Mouse (Mus musculus) intestine, embryonic 16.5 days (tissue): Measurements from ENCODE around the gene Mlx. TPM values are rescaled to one million over a fixed set of nuclear protein-coding genes. Genes with fewer than 3 reads are reported as not detected.

Experiments used
- ATAC-seq: fragments of 200-750 bp; cut with Nextera tagmentation; 2 replicates; pipeline ENCODE4 v1.8.0; 2017; ENCODE audit warnings: moderate TSS enrichment, moderate library complexity
- H3K27ac ChIP-seq: fragments of 300-500 bp; sonication (generic); 2 replicates; pipeline ENCODE4 v1.5.1; 2014; ENCODE audit warnings: mild to moderate bottlenecking, low read length
- H3K27me3 ChIP-seq: fragments of 300-500 bp; sonication (generic); replicated peaks from 2 replicates; pipeline ENCODE4 v1.6.1; 2014; ENCODE audit warnings: low read length, control low read depth, mixed read lengths; ENCODE audit not compliant: control insufficient read depth, insufficient read depth
- H3K36me3 ChIP-seq: fragments of 300-500 bp; sonication (generic); 2 replicates; pipeline ENCODE4 v1.6.1; 2014; ENCODE audit warnings: low read length, control low read depth; ENCODE audit not compliant: control insufficient read depth, insufficient read depth
- H3K4me1 ChIP-seq: fragments of 300-500 bp; sonication (generic); 2 replicates; pipeline ENCODE4 v1.6.1; 2014; ENCODE audit warnings: low read length, control low read depth, mixed read lengths; ENCODE audit not compliant: control insufficient read depth, insufficient read depth
- H3K4me2 ChIP-seq: fragments of 300-500 bp; sonication (generic); 2 replicates; pipeline ENCODE4 v1.6.1; 2014; ENCODE audit warnings: low read depth, low read length, control low read depth
- H3K4me3 ChIP-seq: fragments of 300-500 bp; sonication (generic); 2 replicates; pipeline ENCODE4 v1.5.1; 2014; ENCODE audit warnings: mild to moderate bottlenecking, low read length
- H3K9ac ChIP-seq: fragments of 300-500 bp; sonication (generic); 2 replicates; pipeline ENCODE4 v1.6.1; 2014; ENCODE audit warnings: low read depth, low read length
- H3K9me3 ChIP-seq: fragments of 300-500 bp; sonication (generic); 2 replicates; pipeline ENCODE4 v1.6.1; 2016; ENCODE audit warnings: low read length, control low read depth; ENCODE audit not compliant: control insufficient read depth
- WGBS: fragments of 180-500 bp; shearing (Covaris S2); extraction: QIAGEN DNeasy Blood & Tissue Kit; methylation state at CpG from one replicate; pipeline ENCODE4 v1.1.7; 2014; 5-methylcytosine and 5-hydroxymethylcytosine counted together
- polyA plus RNA-seq: library from polyadenylated mRNA; unstranded; fragments of >200 nt; fragmentation: Nextera tagmentation; extraction: Ambion mirVana; gene quantifications from 2 replicates; pipeline ENCODE4 v1.2.1, GENCODE M21; 2015

The Mlx gene
- polyA plus RNA-seq, 1 experiment from 2014 or later = 78.6 TPM

DNA sequence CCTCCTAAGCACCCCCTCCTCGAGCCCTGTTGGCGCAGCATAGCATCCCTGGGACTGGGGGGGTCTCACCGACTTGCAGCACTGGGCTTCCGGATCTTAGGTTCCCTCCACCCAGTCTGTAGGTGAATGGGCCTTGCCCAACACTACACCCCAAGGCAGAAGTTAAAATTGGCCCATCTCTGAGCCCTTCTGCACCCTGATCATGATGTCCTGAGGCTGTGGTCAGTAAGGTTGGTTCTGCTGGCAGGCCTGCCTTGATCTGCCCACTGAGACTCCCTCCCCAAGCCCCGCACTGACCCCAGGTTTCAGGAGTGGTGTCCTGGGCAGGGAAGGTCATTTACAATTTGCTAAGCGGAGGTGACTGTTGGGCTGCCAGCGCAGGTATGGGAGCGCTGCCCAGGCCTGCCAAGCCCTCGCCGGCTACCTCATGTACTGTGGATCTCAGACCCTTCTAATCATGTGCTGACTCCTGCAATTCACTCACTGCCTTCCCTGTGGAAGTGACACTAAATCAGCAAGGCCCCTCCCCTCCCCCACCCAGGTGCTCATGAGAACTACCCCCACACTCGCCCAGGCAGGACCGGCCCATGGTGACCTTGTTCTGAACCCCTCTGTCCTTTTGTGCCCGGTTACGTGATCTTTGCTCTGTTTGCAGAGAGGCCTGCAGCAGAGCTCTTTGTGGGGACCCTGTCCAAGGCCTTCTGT lies 24.0 kb upstream of the Mlx start:
- ATAC-seq = peak; percentile 49; the same call in 1 of the 2 replicates
- no peaks in the 10 kb centered on the region for H3K9me3 ChIP-seq
- peaks cover 69% of the 10 kb centered on the region for H3K4me1 ChIP-seq
- no peak overlapping the region for H3K4me3 ChIP-seq
- 57% methylated on average over 14 of the region's 14 CpGs for WGBS
- peak overlapping the region; percentile 61 for H3K9ac ChIP-seq
- H3K4me2 ChIP-seq = 0 out of 2 replicates have a peak overlapping the region, but pooled peaks have one; percentile 0
- no peaks in the 10 kb centered on the region for H3K27me3 ChIP-seq
- peak overlapping the region; percentile 99 for H3K27ac ChIP-seq
- no peaks in the 10 kb centered on the region for H3K36me3 ChIP-seq

DNA sequence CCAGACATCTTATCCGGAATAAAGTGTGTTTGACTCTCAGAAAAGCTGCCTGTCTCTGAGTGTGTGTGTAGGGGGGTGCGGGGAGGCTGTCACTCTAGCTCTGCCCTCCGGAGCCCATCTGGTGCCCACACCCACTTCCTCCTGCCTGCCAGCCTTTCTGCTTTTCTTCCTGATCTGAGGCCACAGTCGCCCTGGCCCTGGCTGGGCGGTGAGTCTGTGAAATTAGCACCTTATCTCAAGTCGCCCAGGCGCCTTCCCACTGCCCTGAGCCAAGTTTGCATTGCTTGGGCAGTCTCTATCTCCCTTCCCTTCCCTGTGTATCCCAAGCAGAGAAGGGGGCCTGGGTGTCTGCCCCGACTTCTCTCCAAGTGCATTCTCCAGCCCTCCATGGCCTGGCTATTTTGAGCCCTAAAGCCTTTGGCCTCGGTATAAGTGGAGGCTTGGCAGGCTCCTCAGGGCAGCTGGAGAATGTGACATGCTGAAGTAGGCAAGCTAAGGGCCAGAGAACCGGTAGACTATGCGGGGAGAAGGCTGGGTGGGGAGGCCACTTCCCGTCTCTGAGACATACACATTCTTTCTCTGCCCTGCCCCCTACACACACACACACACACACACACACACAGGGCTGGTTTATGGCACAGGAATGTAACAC lies 23.3 kb upstream of the Mlx start:
- peak overlapping the region; percentile 29; the same call in 1 of the 2 replicates for H3K4me2 ChIP-seq
- no peak overlapping the region for H3K4me3 ChIP-seq
- H3K9ac ChIP-seq = peak overlapping the region; percentile 61
- no peaks in the 10 kb centered on the region for H3K36me3 ChIP-seq
- H3K27me3 ChIP-seq = no peaks in the 10 kb centered on the region
- 17% methylated on average over 12 of the region's 12 CpGs for WGBS
- ATAC-seq = peak; percentile 81
- peaks cover 62% of the 10 kb centered on the region for H3K4me1 ChIP-seq
- H3K27ac ChIP-seq = peak overlapping the region; percentile 99
- no peaks in the 10 kb centered on the region for H3K9me3 ChIP-seq

DNA sequence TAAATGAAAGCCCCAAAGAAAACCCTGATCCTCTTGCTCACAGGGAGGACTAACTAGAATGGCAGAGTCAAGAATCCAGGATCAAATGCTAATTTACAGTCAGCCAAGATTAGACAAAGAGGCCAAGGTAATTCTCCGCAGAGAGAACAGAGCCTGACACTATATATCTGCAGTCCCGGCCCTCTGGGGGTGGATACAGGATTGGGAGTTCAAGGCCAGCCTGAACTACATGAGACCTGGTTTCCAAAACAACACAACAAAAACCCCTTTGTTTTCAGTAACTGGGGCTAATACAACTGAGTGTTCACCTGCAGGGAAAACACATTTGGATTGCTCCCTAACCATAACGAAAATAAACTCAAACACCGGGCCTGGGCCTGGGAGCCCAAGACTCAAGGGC lies 22.6 kb upstream of the Mlx start:
- no peaks in the 10 kb centered on the region for H3K9me3 ChIP-seq
- no peaks in the 10 kb centered on the region for H3K27me3 ChIP-seq
- peak overlapping the region; percentile 99 for H3K27ac ChIP-seq
- WGBS = 67% methylated on average over 4 of the region's 4 CpGs
- no peak overlapping the region for H3K4me2 ChIP-seq
- no peaks in the 10 kb centered on the region for H3K36me3 ChIP-seq
- H3K4me3 ChIP-seq = no peak overlapping the region
- ATAC-seq = no peak
- H3K4me1 ChIP-seq = peaks cover 56% of the 10 kb centered on the region
- H3K9ac ChIP-seq = no peak overlapping the region

DNA sequence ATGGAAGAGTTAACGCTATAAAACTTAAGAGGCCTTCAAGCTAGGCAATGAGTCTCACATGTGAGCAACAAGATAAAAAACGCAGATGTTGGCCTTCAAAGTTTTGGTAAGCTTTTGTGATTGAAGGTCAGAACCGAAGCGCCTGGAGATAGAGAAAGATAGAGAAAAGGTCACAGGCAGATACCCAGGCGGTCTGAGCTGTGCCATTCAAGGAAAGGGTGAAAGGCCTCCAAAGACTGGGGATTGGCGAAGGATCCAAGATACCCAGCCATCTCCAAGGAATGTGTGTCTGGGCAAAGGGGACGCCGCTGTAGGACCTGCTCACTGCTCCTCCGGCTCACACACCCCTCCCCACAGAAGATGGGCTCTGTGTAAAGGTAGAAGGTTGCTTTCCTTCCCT lies 22.1 kb upstream of the Mlx start:
- WGBS = 90% methylated on average over 9 of the region's 9 CpGs
- H3K4me1 ChIP-seq = peaks cover 51% of the 10 kb centered on the region

DNA sequence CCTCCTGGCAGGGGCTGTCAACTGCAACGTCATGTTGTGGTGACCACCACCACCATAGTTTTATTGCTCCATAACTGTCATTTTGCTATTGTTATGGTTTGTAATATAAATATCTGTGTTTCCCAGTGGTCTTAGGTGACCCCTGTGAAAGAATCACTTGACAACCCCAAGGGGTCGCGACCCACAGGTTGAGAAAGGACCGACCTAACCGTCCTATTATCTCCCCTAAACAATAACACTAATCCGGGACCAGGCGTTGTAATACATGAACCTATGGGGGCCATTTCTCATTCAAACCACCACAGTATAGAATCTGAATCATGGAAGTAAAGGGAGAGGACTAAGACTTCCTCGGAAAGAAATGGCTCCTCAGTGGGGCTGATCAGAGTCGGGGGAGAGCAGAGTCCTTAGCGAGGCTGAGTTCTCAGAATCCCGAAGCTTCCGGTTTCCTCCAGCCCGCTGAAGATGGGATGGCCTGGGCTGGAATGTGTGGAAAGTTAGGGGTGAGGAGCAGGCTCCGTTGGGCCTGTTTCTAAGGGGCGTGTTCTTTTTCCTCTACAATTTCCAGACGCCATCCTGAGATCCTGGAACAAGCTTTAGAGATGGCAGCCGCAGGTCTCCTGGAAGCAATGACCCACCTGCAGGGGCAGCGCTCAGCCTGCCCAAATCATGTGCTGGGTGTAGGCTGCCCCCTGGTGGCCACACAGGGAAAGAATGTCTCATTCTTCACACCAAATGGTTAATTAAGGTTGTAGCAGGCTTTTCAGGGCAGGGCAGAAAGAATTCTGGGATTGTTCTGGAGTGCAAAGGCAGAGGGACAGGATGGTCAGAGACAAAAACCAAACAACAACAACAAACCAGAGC lies 20.3 kb upstream of the Mlx start:
- no peaks in the 10 kb centered on the region for H3K27me3 ChIP-seq
- H3K4me1 ChIP-seq = peaks cover 40% of the 10 kb centered on the region
- peak overlapping the region; percentile 34; the same call in 1 of the 2 replicates for H3K27ac ChIP-seq
- H3K9me3 ChIP-seq = no peaks in the 10 kb centered on the region
- peak overlapping the region; percentile 44 for H3K9ac ChIP-seq
- WGBS = 17% methylated on average over 18 of the region's 18 CpGs
- H3K36me3 ChIP-seq = no peaks in the 10 kb centered on the region
- peak overlapping the region; percentile 35 for H3K4me3 ChIP-seq
- peak; percentile 9; the same call in 1 of the 2 replicates for ATAC-seq
- peak overlapping the region; percentile 50 for H3K4me2 ChIP-seq

More for the DNA sequence above, 22.1 kb upstream of the Mlx start:
- Histone ChIP-seq H3K9me3 (no peaks in the 10 kb centered on the region), H3K36me3 (no peaks in the 10 kb centered on the region), H3K27me3 (no peaks in the 10 kb centered on the region), H3K27ac (peak overlapping the region; percentile 99; the same call in 1 of the 2 replicates), H3K4me2 (no peak overlapping the region), H3K9ac (no peak overlapping the region), H3K4me3 (no peak overlapping the region)
- no peak for ATAC-seq

DNA sequence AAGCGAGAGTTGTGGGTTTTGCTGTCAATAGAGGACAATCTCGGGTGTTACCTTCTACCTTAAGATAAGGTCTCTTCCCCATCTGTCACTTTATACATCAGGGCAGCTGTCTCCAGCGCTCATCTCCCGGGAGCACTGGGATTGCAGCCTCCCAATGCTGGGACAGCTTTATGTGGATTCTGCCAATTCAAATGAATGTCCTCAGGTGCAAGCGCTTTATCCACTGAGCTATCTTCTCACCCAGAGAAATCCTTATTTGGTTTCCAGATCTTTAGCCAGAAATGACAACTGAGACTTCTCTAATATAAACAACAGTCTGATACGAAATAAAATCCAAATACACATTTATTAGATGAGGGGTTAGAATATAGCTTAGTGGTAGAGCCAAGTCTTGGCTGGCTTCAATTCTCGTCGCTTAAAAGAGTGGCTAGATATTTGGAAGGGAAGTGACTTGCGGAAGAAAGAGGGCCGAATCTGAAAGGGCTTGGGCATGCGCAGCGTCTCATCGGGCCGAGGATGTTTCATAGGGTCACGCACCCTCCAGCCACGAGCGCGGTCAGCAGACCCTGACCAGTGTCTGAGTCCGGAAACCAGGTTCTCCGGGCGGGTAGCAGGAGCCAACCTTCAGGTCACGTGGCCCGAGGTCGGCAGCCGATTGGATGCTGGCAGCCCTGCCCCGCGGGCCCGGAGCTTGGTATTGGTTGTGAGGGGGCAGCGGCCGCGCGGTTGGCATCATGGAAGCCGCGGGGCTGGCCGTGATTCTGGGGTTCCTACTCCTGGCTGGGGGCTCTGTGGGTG lies 17.5 kb upstream of the Mlx start, which contains the start of gene Naglu:
Gene Naglu, plus strand, starts transcription at position 622 of the 798 bp plus-strand sequence.
- 0 out of 2 replicates have a peak within 1 kb of the TSS, but pooled peaks have one; percentile 60 for H3K27ac ChIP-seq
- H3K27me3 ChIP-seq = no peaks in the 10 kb centered on the region
- H3K4me3 ChIP-seq = peak within 1 kb of the TSS; percentile 79
- 5% methylated on average over 35 of the region's 35 CpGs for WGBS
- peak within 1 kb of the TSS; percentile 81 for H3K9ac ChIP-seq
- peak within 1 kb of the TSS; percentile 96 for H3K4me2 ChIP-seq
- no peaks in the 10 kb centered on the region for H3K9me3 ChIP-seq
- H3K4me1 ChIP-seq = peaks cover 14% of the 10 kb centered on the region
- no peaks in the 10 kb centered on the region for H3K36me3 ChIP-seq
- ATAC-seq = peak; percentile 88

DNA sequence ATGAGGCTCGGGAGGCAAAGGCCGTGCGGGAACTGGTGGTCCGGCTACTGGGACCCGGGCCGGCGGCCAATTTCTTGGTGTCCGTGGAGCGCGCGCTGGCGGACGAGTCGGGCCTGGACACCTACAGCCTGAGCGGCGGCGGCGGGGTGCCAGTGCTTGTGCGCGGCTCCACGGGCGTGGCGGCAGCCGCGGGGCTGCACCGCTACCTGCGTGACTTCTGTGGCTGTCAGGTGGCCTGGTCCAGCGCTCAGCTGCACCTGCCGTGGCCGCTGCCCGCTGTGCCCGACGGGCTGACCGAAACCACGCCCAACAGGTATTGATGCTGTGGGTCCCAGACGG lies 16.9 kb upstream of the Mlx start:
- H3K4me2 ChIP-seq = peak overlapping the region; percentile 96
- ATAC-seq = peak; percentile 71
- 0 out of 2 replicates have a peak overlapping the region, but pooled peaks have one; percentile 60 for H3K27ac ChIP-seq
- WGBS = under 1% methylated on average over 36 of the region's 36 CpGs
- H3K4me1 ChIP-seq = peaks cover 11% of the 10 kb centered on the region
- peak overlapping the region; percentile 79 for H3K4me3 ChIP-seq
- peak overlapping the region; percentile 81 for H3K9ac ChIP-seq
- H3K27me3 ChIP-seq = no peaks in the 10 kb centered on the region
- no peaks in the 10 kb centered on the region for H3K36me3 ChIP-seq
- no peaks in the 10 kb centered on the region for H3K9me3 ChIP-seq

DNA sequence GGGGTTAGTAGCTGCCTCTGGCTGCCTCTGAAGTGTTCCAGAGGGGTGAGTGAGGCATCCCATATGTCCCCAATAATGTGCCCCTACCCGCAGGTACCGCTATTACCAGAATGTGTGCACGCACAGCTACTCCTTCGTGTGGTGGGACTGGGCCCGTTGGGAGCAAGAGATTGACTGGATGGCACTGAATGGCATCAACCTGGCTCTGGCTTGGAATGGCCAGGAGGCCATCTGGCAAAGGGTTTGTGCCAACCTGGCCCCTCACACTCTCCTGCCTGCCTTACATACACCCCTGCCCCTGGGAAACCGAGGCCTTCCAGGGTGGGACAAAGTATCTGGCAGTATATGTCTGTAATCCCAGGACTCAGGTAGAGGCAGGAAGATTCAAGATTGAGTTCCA lies 16.1 kb upstream of the Mlx start:
- peaks cover 10% of the 10 kb centered on the region for H3K4me1 ChIP-seq
- no peaks in the 10 kb centered on the region for H3K9me3 ChIP-seq
- WGBS = 73% methylated on average over 6 of the region's 6 CpGs
- no peak overlapping the region for H3K9ac ChIP-seq
- H3K4me3 ChIP-seq = no peak overlapping the region
- no peak overlapping the region for H3K27ac ChIP-seq
- no peaks in the 10 kb centered on the region for H3K36me3 ChIP-seq
- no peak for ATAC-seq
- no peaks in the 10 kb centered on the region for H3K27me3 ChIP-seq
- peak overlapping the region; percentile 96 for H3K4me2 ChIP-seq
